ENCODE assay signal across 15 mouse cellular contexts in genomic region chr1:137852262-137852661, GRCm38 (mm10).
"Had no signal": no experiment of that assay in that cellular context is flagged by ENCODE, and none has a peak within 500 bp of the region (broad histone marks: within the 10 kb centered on the region; RNA-seq: fewer than 3 reads in every experiment).

No protein-coding gene starts in this region.

- ATAC-seq: intestine, embryonic 15.5 days had no signal

- DNase-seq: kidney, adult 11 months; kidney, adult 8-10 months; kidney, postnatal 10 days; kidney, postnatal 36 days; layer of hippocampus, postnatal 36 days; left cerebral cortex, postnatal 4 days; liver, embryonic 13.5 days; lung, adult 2 months; midbrain, embryonic 14.5 days; right cerebral cortex, adult 18-20 months; right cerebral cortex, postnatal 14 days; right cerebral cortex, postnatal 4 days; thymus, postnatal 14 days; thymus, postnatal 4 days had no signal
